Mouse (Mus musculus) kidney, adult 11 months (tissue): ENCODE data around the gene Maob.

Source experiments
- DNase-seq: peaks from one replicate; pipeline ENCODE4 v3.0.0; 2022

Gene Maob

GRCm38 (mm10) chrX:16817261-16817769 lies at the start of gene Maob:
Gene Maob, minus strand, starts transcription at chrX:16817366.
- DNase-seq = peak; percentile 2

GRCm38 (mm10) chrX:16860244-16860643 lies 43.1 kb upstream of the Maob start:
- no peak for DNase-seq

- DNase-seq = no peak
These were observed 28.9 kb upstream of the Maob start for GRCm38 (mm10) chrX:16846034-16846433.

GRCm38 (mm10) chrX:16841443-16841842 lies 24.3 kb upstream of the Maob start:
- no peak for DNase-seq

- DNase-seq = no peak
These were observed 20.1 kb upstream of the Maob start for GRCm38 (mm10) chrX:16837293-16837692.

- DNase-seq = no peak
These were observed 19.4 kb upstream of the Maob start for GRCm38 (mm10) chrX:16836488-16837082.

- no peak for DNase-seq
These were observed 8.9 kb upstream of the Maob start for GRCm38 (mm10) chrX:16826028-16826427.

GRCm38 (mm10) chrX:16815965-16816364 lies 1.2 kb downstream of the Maob start:
- no peak for DNase-seq

- DNase-seq = no peak
These were observed 5.1 kb downstream of the Maob start for GRCm38 (mm10) chrX:16812080-16812479.

- DNase-seq = no peak
These were observed 49.7 kb downstream of the Maob start for GRCm38 (mm10) chrX:16767453-16767852.

GRCm38 (mm10) chrX:16766156-16766555 lies 51.0 kb downstream of the Maob start:
- DNase-seq = no peak

- DNase-seq = peak; percentile 2
These were observed 55.7 kb downstream of the Maob start for GRCm38 (mm10) chrX:16761430-16761829.

- no peak for DNase-seq
These were observed 62.4 kb downstream of the Maob start for GRCm38 (mm10) chrX:16754761-16755160.

GRCm38 (mm10) chrX:16748932-16749331 lies 68.2 kb downstream of the Maob start:
- DNase-seq = no peak

GRCm38 (mm10) chrX:16714033-16714432 lies 103.1 kb downstream of the Maob start:
- no peak for DNase-seq

- DNase-seq = no peak
These were observed 111.1 kb downstream of the Maob start for GRCm38 (mm10) chrX:16706094-16706493.
